Mouse (Mus musculus) 3T3-L1 (cell line): ENCODE measurements around the gene Sgpp2.

Experiments
- DNase-seq: peaks from one replicate; pipeline ENCODE4 v3.0.0-alpha.2; 2015; ENCODE audit warnings: low read depth, low spot score

Sgpp2 gene

DNA sequence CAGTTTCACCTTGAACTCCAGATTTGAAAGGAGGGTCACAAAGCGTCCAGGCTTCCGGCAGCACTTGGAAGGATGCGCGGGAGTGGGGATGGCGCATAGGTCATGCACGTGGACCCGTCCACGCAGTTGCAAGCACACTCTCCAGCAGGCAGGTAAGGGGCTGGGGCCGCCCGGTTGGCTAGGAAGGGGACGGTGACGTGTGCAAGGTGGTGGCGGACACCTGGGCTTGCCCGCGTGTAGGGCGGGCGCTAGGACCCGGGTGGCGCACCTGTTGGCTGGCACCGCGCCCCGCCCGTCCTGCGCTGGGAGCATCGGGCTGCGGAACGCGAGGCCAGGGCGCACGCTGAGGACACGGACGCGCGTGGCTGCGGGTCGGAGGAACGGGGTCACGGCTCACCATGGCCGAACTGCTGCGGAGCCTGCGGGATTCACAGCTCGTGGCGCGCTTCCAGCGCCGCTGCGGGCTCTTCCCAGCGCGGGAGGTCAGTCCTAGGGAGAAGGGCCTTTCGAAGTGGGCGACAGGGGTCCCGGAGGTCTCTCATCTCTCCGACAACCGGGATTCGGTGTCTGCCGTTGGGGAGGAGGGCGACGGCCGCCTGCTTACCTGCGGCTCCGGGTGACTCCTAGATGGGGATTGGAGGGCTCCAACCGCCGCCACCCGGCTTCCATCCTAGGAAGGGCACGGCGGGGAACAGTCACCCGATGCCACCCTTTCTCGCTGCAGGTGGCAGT is at the start of gene Sgpp2:
Sgpp2 (plus strand) TSS at position 325 of the 732 bp plus-strand sequence.
- DNase-seq: no peak

DNA sequence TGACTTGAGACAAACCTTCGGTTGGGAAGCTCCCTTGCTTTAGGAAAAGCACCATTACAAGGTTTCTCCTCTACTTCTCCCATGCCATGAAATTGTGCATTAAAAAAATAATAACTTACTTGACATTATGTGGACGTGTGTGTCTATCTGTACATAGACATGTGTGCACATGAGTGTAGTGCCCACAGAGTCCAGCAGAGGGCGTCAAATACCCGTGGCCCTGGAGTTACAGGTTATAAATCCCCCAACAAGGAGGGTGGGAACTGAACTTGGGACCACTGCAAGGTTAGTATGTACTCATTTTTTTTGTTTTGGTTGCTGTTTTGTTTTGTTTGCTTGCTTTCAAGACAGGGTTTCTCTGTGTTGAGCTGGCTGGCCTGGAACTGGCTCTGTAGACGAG is 42.6 kb upstream of the Sgpp2 start:
- peak; percentile 6 for DNase-seq

DNA sequence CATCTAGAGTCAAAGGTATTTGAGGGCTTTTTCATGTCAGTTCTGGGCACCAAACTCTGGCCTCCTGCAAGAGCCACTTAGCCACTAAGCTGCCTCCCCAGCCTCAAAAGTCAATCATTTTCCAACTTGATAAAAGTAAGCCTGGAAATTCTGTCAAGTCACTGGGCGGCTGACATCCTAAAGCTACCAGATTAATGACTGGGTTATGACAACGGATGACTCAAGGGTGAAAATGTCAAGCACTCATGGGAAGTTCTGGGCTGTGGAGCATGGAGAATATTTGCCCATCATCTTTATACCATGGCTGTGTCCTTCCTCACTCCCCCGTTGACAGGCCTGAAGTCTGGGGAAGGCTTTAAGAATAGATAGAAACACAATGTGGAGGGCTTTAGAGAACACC is 37.2 kb upstream of the Sgpp2 start:
- DNase-seq: peak; percentile 63

DNA sequence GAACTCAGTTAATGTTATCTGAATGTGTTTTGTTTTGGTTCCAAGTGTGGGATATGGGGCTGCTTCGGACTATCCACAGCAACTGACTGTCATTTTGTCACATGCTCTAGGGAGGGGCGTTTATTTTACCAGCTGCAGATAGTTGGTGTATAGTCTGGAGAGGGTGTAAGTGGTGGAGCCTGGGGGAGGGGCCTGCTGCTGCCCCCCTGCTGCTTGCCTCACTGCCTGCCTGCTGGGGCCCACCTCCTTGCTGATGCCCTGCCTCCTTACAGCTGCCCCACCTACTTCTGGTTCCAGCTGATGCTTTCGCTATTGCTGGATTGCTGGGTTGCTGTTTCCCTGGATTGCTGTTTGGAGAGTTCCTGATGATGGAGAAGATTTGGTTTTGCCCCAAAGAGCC is 31.0 kb upstream of the Sgpp2 start:
- no peak for DNase-seq

DNA sequence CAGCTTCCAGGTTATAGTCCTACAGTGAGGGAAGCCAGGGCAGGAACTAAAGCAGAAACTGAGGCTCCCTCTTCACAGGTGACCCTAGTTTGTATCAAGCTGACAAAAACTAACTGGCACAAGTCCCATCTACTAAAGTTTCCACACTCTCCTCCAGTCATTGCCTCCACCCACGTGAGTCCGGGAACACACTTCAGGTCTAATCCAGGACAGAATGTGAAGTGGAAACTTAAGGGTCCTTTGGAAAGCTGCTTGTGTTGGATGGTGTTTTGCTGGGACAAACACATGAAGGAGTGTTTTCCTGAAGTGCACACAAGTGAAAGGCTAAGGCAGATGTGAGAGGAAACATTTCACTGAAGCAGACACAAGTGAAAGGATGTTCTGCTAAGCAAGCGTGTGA is 17.7 kb upstream of the Sgpp2 start:
- no peak for DNase-seq

DNA sequence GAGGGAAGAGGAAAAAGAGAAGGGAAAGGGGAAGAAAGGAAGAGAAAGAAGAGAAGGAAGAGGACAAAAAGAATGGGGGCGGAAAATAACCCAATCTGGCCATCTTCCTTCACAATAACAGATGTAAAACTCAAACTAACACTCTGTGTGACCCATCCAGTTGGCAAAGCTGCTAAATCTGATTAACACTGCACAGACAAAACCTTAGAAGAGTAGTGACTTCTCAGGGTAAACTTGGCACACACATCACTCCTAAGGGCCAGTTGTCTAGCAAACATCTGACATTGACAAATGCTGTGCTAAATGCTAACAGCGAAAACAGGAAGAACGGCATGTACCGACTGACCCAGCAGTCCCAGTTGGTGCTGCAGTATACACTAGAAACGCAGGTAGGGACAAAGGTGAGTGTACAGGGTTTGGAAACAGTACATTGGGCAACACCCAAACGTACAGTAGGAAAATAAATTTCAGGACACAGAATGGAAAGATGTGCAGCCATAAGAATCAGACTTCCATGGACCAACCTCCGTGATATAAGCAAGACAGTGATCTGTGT is 10.4 kb upstream of the Sgpp2 start:
- DNase-seq: no peak

DNA sequence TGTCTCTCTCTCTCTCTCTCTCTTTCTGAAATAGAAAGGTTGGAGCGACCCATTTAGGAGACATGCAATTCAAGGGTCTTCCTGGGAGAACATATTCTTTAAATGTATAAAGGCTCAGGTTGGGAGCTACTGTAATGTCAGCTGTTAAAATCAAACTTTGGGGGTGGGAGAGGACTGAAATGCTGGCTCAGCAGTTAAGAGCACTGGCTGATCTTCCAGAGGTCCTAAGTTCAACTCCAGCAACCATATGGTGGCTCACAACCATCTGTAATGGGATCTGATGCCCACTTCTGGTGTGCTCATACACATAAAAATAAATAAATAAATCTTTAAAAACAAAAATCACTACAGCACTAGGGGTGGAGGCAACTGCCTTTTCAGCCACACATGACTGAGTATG is 1.5 kb upstream of the Sgpp2 start:
- DNase-seq: no peak

DNA sequence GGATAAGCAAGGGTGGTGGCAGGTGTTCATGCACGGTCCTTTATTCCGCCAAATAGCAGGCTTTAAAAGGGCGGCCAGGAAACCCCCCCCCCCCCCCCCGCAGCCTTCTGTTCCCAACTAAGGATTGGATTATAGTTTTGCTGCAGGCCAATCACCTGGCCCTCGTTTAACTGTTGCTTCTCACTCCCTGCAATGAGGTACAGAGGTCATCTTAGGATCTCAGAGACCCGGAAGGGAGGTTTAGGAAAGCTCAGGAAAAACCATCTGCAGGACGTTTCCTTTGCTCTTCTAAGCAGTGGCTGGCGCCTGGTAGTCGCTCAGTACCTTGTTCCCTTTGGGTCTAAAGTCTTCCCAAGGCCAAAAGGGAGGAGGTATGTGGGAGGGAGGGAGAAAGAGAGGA is 865 bp upstream of the Sgpp2 start:
- no peak for DNase-seq

DNA sequence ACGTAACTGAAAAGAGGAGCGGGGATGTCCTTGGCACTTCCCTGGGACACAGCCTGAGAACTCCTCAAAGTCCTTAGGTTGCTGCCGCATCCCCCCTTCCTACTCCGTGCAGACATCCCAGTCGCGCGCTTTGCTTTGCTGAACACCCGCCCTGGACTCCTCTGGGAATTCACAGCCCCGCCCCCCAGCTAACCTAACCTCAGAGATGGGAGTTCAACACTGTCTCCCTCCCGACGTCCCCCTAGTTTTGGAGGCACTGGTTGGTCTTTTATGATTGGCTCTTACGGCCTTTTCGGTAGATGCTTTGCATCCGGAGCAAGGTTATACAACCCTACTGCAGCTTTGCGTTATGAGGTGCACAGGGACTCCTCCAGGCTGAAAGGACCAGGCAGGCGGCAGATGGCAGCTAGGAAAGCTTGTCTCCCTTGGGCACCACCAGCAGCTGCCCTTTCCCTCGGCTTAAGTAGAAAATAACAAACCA is 756 bp downstream of the Sgpp2 start:
- DNase-seq: no peak

DNA sequence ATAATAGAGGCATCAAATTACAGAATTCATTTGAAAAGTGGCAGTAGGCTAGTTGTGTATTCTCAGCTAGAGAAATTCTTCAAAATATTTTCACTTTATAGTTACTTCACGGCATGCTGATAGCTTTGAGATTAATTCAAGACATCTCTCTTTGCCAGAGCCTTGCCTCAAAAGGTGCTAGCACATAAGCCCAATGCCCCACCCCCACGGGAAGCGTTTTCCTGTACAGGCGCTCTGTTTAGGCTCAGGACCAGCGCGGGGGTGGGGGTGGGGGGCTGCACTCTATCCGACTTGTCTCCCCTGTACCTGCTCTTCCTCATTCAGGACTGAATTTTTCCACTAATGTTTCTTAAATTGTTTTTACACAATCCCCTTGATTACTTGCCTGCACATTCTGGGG is 1.3 kb downstream of the Sgpp2 start:
- DNase-seq: no peak

DNA sequence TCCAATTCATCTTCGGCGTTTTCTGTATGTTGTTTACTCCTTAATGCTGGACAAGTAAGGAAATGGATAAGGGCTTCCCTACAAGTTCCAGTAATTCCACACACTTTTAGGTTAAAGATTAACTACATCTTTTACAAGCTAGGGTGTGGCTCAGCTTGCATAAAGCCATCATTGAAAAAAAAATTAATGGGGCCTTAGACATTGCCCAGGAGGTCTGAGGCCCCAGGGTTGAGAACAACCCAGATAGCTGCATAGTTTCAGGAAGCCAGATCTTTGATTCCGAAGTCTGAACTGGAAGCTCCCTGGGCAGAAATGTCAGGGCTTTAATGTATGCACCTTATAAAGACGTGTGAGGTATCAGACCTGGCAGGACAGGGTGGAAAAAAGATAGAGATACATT is 2.8 kb downstream of the Sgpp2 start:
- DNase-seq: no peak

DNA sequence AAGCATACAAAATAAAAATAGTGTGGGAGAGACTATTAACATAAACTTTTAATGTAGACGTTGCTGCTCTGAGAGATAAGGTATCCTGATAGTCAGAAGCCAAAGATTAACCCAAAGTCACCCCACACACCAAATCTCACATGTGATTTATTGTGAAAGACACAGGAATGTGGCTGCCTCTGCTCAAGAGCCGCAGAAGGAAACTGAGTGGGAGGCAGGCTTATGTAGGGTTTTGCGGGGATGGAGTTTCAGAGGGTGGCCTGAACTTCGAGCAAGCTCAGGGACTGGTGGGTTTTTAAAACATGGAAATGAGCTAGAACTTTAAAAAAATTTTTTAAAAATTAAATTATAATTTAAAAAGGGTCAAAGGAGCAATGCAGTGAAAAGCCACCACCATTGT is 3.8 kb downstream of the Sgpp2 start:
- no peak for DNase-seq

DNA sequence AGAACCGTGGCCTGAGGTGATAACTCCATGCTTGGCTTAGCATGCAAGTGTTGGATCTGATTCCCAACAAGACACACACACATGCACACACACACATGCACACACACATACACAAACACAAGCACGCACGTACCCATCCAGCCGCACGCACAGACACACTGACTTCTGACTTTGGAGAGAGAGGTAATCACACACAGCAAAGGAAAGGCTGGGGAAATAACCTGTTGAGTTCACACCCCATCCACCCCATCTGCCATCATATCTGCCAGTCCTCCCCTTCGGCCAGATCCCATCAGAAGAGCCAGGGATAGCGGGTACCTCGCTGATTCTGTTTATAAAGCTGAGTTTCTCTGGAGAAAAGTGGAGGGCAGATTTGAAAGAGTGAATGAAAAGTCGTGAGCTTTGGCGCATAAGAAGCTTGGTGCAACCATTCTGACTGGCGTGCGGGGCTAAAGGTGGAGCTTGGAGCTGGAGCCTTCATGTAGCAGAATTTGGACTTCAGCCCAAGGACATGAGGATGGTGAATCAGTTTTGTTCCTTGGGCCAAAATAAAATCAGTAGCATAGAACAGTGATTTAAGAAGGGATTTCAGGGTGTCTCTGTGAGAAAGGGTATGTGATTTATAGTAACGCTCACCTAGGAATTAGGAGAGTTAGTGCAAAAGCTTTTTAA is 8.1 kb downstream of the Sgpp2 start:
- DNase-seq: no peak

DNA sequence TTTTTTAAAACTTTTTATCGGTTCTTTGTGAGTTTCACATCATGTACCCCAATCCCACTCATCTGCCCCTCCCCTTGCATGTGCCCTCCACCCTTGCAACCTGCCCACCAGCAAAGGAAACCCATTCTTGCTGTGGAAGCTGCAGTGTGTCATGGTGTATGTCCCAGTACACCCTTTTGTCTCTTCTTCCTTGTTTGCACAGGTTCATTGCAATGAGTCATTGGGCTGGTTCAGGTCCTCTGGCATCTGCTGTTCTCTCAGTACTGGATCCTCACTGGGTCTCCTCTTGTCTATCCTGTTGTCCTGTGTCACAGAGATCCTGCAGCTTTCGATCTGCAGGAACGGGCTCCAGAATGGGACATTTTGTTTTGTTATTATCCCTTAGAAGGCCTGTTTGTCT is 10.1 kb downstream of the Sgpp2 start:
- no peak for DNase-seq

DNA sequence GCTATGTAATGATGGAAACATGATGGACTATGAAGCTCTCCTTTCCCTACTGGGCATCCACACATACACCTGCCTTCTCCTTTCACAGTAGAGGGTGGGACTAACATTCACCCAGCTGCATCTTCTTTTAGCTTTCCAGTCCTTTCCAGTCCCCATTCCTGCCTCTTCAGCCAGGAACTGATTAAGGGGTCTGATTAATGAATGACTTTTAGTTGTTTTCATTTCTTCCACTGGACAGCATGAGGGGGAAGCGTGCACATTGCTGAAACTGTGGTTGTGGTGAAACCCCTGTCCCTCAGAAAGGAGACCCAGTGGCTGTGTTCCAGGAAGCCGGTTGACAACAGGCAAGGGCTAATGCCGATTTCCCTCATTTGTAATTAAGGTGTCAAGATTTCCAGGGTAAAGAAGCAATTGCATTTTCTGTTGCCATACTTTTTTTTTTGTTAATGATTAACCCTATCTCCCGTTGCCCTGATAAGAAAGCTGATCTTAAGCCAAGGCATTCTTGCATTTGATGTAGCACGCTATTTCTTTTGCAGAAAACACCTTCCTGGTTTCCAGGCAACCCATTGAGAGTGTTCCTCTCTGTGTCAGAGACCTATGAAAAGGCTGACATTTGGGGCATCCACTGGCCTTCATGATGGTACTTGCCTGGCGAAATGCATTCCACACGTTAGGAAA is 12.1 kb downstream of the Sgpp2 start:
- no peak for DNase-seq

DNA sequence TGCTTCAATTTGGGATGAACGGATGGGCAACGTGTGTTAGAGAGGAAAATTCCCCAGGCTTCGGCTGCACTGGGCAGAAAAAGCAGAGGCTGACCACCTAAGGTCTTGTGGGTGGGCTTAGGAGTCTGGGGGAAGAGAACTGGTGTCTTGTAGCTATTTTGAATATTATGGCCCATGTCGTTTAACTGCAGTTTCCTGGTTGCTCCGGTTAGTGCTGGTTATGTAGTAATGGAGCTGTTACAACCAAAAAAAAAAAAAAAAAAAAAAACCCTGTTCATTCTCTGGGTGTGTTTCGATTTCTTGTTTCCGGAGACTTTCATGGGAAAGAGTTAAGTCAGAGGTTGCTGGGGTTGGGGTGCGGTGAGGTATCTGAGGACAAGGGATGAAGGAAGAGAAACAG is 12.7 kb downstream of the Sgpp2 start:
- DNase-seq: no peak

DNA sequence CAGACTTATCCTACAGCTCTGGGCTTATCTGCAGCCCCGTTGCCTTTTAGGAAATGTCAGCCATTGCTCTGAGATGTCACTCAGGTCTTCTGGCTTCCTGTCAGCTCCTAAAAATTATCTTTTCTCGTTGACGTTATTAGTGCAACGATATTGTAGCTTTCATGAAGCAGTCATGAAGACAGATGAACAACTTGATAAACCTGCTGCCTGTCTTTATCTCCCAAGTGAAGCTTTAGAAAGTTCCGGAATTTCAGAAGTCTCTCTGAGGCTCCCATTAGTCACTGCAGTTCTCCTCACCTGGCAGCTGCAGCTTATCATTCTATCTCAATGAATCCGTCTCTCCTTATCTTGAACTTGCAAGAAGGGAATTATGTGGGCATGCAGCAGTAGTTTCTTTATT is 13.9 kb downstream of the Sgpp2 start:
- no peak for DNase-seq

DNA sequence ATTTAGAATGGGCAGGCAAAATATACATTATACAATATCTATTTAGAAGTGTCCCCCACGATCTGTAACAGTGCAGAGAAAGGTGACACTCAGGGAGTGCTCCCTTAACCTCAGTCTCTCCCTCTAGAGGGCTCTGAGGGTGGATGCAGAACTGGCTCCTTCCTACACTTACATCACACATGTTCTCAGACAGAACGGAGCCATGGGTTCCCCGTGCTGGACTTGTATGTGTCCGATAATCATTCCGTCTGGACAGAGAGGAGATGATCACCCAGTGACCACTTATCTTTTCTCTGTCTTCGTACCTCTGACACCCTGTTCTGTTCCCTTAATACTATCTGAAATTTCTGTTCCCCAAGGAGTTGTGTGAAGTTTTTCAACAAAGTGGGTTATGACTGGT is 15.7 kb downstream of the Sgpp2 start:
- DNase-seq: no peak

DNA sequence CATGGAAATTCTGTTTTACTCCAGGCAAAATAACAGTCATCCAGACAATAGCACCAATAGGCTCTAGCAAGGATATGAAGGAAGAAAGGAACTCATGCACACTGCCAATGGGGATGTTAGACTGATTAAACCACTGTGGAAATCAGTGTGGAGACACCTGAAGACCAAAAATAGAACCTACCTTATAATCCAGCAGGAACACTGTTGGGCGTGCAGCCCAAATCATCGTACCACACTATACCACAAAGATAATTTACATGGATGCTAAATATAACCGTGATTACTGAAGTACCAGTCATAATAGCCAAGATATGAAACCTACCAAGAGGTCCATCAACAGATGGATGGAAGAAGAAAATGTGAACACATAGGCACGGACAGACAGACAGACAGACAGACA is 18.5 kb downstream of the Sgpp2 start:
- DNase-seq: no peak

DNA sequence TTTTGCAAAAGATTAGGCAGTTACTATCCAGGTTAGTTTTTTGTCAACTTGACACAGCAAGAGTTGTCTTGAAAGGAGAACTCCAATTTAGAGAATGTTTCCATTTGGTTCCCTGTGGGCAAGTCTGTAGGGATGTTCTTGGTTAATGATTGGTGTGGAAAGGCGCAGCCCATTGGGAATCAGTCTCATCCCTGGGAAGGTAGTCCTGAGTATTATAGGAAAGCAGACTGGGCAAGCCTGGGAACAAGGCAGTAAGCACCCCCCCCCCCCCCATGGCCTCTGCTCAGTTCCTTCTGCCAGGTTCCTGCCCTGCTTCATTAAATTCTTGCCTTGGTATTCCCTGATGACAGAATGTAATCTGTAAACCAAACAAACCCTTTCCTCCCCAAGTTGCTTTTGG is 19.7 kb downstream of the Sgpp2 start:
- DNase-seq: no peak

DNA sequence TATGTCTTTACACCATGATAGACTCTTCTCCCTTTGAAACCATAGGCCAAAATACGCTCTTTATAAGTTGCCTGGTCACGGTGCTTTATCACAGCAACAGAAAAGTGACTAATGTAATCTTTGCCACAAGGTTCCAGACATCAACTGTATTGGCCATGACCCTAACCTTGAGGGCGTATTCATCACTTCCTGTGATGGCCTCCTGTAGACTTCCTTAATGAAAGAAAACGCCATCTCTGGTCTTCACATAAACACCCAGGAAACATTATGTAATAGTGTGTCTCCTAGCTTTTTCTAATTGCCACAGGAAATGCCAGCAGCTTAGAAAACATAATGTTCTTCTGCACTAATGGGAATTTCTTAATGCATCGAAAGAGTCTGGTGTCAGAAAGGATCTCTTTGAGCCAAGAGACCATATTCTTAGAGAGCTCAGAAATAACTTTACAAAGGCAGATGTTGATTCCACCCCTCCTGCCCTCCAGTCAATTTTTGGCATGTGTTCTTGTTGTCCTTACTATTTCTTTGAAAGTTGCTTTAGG is 20.5 kb downstream of the Sgpp2 start:
- no peak for DNase-seq

DNA sequence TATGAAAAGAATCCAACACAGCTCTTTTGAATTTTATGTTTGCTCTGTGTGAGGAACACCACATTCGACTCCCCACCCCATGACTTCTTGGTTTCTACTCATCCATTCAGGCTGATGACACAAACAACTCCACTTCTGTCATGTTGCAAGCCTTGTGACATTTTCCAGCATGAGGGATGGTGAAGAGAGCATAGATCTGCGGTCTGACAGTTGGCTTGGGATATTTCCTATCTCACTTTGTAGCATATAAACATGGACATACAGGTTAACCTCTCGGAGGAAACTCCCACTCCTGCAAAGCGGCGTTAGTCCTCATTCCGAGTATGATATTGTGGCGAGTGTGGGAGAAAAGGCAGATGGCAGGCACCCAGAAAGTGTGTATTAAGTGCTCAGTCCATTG is 27.6 kb downstream of the Sgpp2 start:
- DNase-seq: no peak
